Mouse (Mus musculus) embryonic facial prominence, embryonic 13.5 days (tissue): Measurements from ENCODE around the gene Actn3. TPM values are rescaled to one million over a fixed set of nuclear protein-coding genes. Genes with fewer than 3 reads are reported as not detected.
"Not testable (repeated sequence)": the region's sequence is repeated elsewhere in the genome, so short reads cannot be mapped to it uniquely, and the experiment has no call there.

Experiments used
- ATAC-seq: fragments of 200-750 bp; cut with Nextera tagmentation; 2 replicates; pipeline ENCODE4 v1.8.0; 2017; ENCODE audit warnings: low read depth; ENCODE audit not compliant: insufficient number of reproducible peaks, insufficient read depth, low FRiP score, low TSS enrichment
- H3K27ac ChIP-seq: fragments of 300-500 bp; sonication (generic); 2 replicates; pipeline ENCODE4 v1.5.1; 2015; ENCODE audit warnings: moderate library complexity, mild to moderate bottlenecking, inconsistent platforms
- H3K27me3 ChIP-seq: fragments of 300-500 bp; sonication (generic); 2 replicates; pipeline ENCODE4 v1.6.1; 2015; ENCODE audit warnings: mild to moderate bottlenecking, inconsistent platforms
- H3K36me3 ChIP-seq: fragments of 300-500 bp; sonication (generic); 2 replicates; pipeline ENCODE4 v1.6.1; 2015; ENCODE audit warnings: mild to moderate bottlenecking, inconsistent platforms
- H3K4me1 ChIP-seq: fragments of 300-500 bp; sonication (generic); 2 replicates; pipeline ENCODE4 v1.6.1; 2015; ENCODE audit warnings: inconsistent platforms
- H3K4me2 ChIP-seq: fragments of 300-500 bp; sonication (generic); 2 replicates; pipeline ENCODE4 v1.6.1; 2015; ENCODE audit warnings: moderate library complexity, mild to moderate bottlenecking, inconsistent platforms
- H3K4me3 ChIP-seq: fragments of 300-500 bp; sonication (generic); 2 replicates; pipeline ENCODE4 v1.5.1; 2015; ENCODE audit warnings: mild to moderate bottlenecking, inconsistent platforms
- H3K9ac ChIP-seq: fragments of 300-500 bp; sonication (generic); 2 replicates; pipeline ENCODE4 v1.6.1; 2015; ENCODE audit warnings: mild to moderate bottlenecking, inconsistent platforms
- H3K9me3 ChIP-seq: fragments of 300-500 bp; sonication (generic); 2 replicates; pipeline ENCODE4 v1.6.1; 2016; ENCODE audit warnings: inconsistent platforms
- WGBS: fragments of 180-500 bp; shearing (Covaris S2); methylation state at CpG from one replicate; pipeline ENCODE4 v1.1.7; 2015; ENCODE audit warnings: mixed read lengths; 5-methylcytosine and 5-hydroxymethylcytosine counted together
- polyA plus RNA-seq: library from polyadenylated mRNA; unstranded; fragments of >200 nt; fragmentation: Nextera tagmentation; extraction: Ambion mirVana; gene quantifications from 2 replicates; pipeline ENCODE4 v1.2.1, GENCODE M21; 2015

Gene Actn3
- polyA plus RNA-seq, 1 experiment from 2014 or later, result 6.3 TPM

DNA sequence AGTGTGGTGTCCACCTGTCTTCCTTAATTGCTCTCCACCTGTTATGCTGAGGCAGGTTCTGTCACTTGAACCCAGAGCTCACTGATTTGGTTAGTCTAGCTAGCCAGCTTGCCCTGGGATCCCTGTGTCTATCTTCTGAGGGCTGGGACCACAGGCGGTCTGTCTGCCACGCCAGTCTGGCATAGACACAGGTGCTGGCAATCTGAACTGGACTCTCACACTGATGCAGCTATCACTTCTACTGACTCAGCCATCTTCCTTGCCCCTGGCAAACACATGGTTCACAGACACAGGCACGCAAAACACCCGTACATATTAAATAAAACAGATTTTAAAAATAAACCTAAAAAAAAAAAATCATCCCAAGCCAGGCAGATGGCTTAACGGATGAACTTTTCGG lies 40.7 kb downstream of the Actn3 start:
- Histone ChIP-seq H3K4me3 (no peak overlapping the region), H3K9ac (no peak overlapping the region), H3K27ac (no peak overlapping the region), H3K27me3 (peaks cover 27% of the 10 kb centered on the region), H3K36me3 (peaks cover 14% of the 10 kb centered on the region), H3K4me1 (peaks cover 17% of the 10 kb centered on the region), H3K4me2 (no peak overlapping the region), H3K9me3 (no peaks in the 10 kb centered on the region)
- 90% methylated on average over 6 of the region's 6 CpGs for WGBS
- no peak for ATAC-seq

DNA sequence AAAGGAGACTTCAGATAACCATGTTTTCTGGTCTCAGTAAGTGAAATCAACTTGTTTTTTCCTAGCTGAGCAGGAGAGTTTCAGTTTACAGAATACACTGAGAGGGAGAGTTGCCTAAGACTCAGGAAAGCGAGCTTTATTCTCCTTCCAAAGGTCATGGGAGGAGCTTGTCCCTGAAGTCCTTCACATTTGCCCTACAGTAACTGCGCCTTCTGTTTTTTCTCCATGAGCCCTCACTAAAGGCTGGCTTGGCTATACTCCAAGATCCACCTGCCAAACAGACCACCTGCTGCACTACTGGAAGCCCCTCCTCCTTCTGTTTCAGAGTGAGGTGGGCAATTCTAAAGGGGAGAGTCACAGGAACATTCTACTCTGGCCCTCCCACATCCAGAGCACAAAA lies 41.6 kb downstream of the Actn3 start:
- no peak for ATAC-seq
- 71% methylated on average over 2 of the region's 2 CpGs for WGBS

DNA sequence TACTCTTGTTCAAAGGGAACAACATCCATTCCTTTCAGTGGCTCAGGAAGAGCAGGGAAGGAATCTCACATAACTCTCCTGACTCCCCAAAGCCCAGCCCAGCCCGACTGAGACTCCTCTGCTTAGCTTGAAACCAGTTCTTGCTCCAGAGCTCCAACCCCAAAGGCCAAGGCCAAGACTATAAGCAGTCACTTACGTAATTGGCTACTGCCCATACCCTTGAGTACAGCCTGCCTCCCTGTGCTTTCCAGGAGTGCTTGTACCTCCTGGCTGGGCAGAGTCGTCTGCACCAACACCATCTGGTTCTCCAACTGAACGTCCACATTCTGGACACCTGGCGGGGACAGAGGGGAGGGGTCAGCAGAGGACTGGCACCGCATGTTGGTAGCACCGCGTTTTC lies 43.7 kb downstream of the Actn3 start:
- no peak for ATAC-seq
- Histone ChIP-seq H3K4me3 (no peak overlapping the region), H3K9me3 (no peaks in the 10 kb centered on the region), H3K36me3 (peaks cover 35% of the 10 kb centered on the region), H3K27ac (no peak overlapping the region), H3K4me2 (no peak overlapping the region), H3K9ac (no peak overlapping the region), H3K27me3 (no peaks in the 10 kb centered on the region), H3K4me1 (peaks cover 15% of the 10 kb centered on the region)
- 87% methylated on average over 8 of the region's 8 CpGs for whole genome bisulfite sequencing

More for the DNA sequence above, 41.6 kb downstream of the Actn3 start:
- no peaks in the 10 kb centered on the region for H3K9me3 ChIP-seq
- no peak overlapping the region for H3K4me3 ChIP-seq
- H3K4me2 ChIP-seq, result no peak overlapping the region
- H3K27ac ChIP-seq, result no peak overlapping the region
- peaks cover 17% of the 10 kb centered on the region for H3K4me1 ChIP-seq
- no peak overlapping the region for H3K9ac ChIP-seq
- H3K36me3 ChIP-seq, result peaks cover 19% of the 10 kb centered on the region
- peaks cover 18% of the 10 kb centered on the region for H3K27me3 ChIP-seq

DNA sequence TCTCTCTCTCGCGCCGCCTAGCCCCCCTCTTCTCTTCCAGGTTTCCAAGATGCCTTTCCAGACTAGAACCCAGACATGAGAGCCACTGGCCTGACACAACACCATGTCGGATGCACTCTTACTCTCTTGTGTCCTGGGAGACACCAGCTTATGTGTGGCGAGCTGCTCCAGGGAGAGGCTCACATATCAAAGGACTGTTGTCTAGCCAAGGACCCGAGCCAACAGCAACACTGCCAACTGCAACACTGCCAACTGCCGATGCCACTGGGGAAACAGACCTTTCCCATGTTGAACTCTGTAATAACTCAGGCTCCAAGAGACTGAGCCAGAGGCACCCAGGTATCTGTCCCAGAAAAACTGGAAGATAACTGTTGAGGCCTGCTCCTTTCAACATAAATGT lies 48.6 kb downstream of the Actn3 start:
- ATAC-seq, result no peak
- Histone ChIP-seq H3K4me2 (no peak overlapping the region), H3K36me3 (peaks cover 61% of the 10 kb centered on the region), H3K27me3 (no peaks in the 10 kb centered on the region), H3K4me3 (no peak overlapping the region), H3K9me3 (no peaks in the 10 kb centered on the region), H3K27ac (no peak overlapping the region), H3K4me1 (0 out of 2 replicates have a peak, but pooled peaks cover 5% of the 10 kb centered on the region), H3K9ac (no peak overlapping the region)
- WGBS, result 53% methylated on average over 7 of the region's 7 CpGs

- ATAC-seq, result no peak
- Histone ChIP-seq H3K4me3 (no peak overlapping the region), H3K4me1 (0 out of 2 replicates have a peak, but pooled peaks cover 5% of the 10 kb centered on the region), H3K9ac (no peak overlapping the region), H3K9me3 (no peaks in the 10 kb centered on the region), H3K4me2 (no peak overlapping the region; the same call in 1 of the 2 replicates), H3K27ac (no peak overlapping the region; the same call in 1 of the 2 replicates), H3K36me3 (peaks cover 63% of the 10 kb centered on the region), H3K27me3 (no peaks in the 10 kb centered on the region)
- 52% methylated on average over 16 of the region's 16 CpGs for WGBS
Measured at GRCm38 (mm10) chr19:4828444-4829114, 49.1 kb downstream of the Actn3 start.

DNA sequence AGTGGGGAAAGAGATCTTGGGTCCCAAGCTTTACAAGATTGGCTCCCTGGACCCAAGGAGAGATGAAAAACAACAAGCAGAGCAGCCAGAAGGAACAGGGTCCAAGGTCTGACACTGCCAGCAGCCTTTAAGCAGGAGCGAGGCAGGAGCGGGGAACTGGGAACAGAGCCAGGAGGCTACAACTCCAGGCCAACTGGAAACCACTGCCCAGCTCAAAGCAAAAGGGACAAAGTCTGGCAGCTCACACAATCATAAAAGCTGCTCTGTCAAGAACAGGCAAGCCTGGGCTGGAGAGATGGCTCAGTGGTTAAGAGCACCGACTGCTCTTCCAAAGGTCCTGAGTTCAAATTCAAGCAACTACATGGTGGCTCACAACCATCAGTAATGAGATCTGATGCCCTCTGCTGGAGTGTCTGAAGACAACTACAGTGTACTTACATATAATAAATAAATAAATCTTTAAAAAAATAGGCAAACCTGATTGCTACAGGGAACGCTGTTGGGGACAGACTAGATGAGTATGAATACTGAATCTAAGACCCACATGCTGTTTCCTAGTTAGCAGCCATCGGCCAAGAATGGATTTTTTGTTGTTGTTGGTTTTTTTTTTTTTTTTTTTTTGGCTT lies 56.9 kb downstream of the Actn3 start:
- ATAC-seq, result no peak
- H3K4me1 ChIP-seq, result no peaks in the 10 kb centered on the region
- H3K36me3 ChIP-seq, result peaks cover 19% of the 10 kb centered on the region
- no peaks in the 10 kb centered on the region; the same call in 1 of the 2 replicates for H3K9me3 ChIP-seq
- no peak overlapping the region for H3K27ac ChIP-seq
- H3K27me3 ChIP-seq, result no peaks in the 10 kb centered on the region
- H3K4me2 ChIP-seq, result no peak overlapping the region
- no peak overlapping the region for H3K4me3 ChIP-seq
- WGBS, result 84% methylated on average over 5 of the region's 5 CpGs
- H3K9ac ChIP-seq, result no peak overlapping the region

DNA sequence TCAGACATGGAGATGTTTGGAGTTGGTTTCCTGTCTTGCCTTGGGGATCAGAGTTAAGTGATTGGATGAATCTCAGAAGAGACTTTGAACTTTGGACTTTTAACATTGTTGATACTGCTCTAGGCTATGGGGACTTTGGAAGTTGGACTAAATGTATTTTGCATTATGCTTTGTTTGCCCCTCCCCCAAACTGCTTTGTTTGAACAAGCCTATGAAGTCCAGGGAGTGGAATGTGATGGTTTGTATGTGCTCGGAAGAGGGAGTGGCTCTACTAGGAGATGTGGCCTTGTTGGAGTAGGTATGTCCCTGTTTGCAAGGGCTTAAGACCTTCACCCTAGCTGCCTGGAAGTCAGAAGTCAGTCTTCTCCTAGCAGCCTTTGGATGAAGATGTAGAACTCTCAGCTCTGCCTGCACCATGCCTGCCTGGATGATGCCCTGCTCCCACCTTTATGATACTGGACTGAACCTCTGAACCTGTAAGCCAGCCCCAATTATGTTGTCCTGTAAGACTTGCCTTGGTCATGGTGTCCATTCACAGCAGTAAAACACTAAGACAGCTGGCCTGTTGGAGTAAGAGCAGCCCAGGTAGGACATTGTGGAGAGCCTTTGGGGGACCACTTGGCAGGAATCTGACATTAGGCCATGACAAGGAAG lies 60.4 kb downstream of the Actn3 start:
- Histone ChIP-seq H3K36me3 (no peaks in the 10 kb centered on the region), H3K9ac (no peak overlapping the region), H3K4me1 (0 out of 2 replicates have a peak, but pooled peaks cover 2% of the 10 kb centered on the region), H3K4me2 (no peak overlapping the region), H3K9me3 (no peaks in the 10 kb centered on the region; the same call in 1 of the 2 replicates), H3K27me3 (no peaks in the 10 kb centered on the region), H3K4me3 (no peak overlapping the region), H3K27ac (no peak overlapping the region)
- no peak for ATAC-seq
- 63% methylated on average over 1 of the region's 1 CpGs for WGBS

GRCm38 (mm10) chr19:4813015-4813414 lies 64.7 kb downstream of the Actn3 start:
- Histone ChIP-seq H3K9me3 (no peaks in the 10 kb centered on the region; the same call in 1 of the 2 replicates), H3K36me3 (no peaks in the 10 kb centered on the region), H3K27me3 (no peaks in the 10 kb centered on the region), H3K9ac (no peak overlapping the region), H3K4me3 (no peak overlapping the region), H3K4me1 (peaks cover 20% of the 10 kb centered on the region), H3K4me2 (no peak overlapping the region), H3K27ac (no peak overlapping the region)
- ATAC-seq, result no peak
- 80% methylated on average over 6 of the region's 6 CpGs for WGBS

DNA sequence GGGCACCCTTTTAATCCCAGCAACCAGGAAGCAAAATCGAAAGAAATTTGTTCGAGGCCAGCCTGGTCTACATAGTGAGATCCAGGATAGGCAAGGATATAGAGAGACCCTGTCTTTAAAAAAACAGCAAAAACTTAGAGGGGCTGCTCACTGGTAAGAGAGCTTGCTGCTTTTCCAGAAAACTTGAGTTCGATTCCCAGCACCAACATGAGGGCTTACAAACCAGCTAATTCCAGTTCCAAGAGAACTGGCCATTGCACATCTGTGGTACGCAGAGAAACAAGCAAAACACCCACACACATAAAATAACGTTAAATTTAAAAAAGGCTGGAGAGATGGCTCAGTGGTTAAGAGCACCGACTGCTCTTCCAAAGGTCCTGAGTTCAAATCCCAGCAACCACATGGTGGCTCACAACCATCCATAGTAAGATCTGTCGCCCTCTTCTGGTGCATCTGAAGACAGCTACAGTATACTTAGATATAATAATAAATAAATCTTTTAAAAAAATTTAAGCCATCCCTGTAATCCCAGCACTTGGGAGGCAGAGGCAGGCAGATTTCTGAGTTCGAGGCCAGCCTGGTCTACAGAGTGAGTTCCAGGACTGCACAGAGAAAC lies 65.3 kb downstream of the Actn3 start:
- peak overlapping the region; percentile 91 for H3K9ac ChIP-seq
- H3K27ac ChIP-seq, result peak overlapping the region; percentile 96
- not testable (repeated sequence) for H3K27me3 ChIP-seq, H3K9me3 ChIP-seq, ATAC-seq, H3K36me3 ChIP-seq
- peak overlapping the region; percentile 84 for H3K4me3 ChIP-seq
- peak overlapping the region; percentile 56 for H3K4me2 ChIP-seq
- H3K4me1 ChIP-seq, result peaks cover 26% of the 10 kb centered on the region
- 76% methylated on average over 8 of the region's 8 CpGs for WGBS

DNA sequence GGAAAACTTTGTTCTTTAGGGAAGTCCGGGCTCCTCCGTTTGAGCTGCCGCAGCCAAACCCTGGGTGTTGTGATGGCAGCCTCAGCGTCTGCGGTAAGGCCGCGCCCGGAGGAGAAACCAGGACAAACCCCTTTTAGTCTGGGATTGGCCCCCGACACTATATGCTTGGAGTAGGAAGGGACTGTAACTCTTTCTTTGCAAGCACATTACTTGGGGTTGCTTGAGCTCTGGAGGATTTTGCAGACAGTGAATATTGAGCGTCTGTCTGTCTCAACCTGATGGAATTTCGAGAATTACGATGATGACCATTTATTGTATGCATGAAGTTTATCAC lies 65.8 kb downstream of the Actn3 start:
- H3K27me3 ChIP-seq, result no peaks in the 10 kb centered on the region
- H3K9ac ChIP-seq, result peak overlapping the region; percentile 91
- H3K4me2 ChIP-seq, result peak overlapping the region; percentile 56
- ATAC-seq, result peak; percentile 38
- 5% methylated on average over 12 of the region's 12 CpGs for WGBS
- peak overlapping the region; percentile 96 for H3K27ac ChIP-seq
- H3K4me1 ChIP-seq, result peaks cover 26% of the 10 kb centered on the region
- H3K36me3 ChIP-seq, result 0 out of 2 replicates have a peak, but pooled peaks cover 4% of the 10 kb centered on the region
- H3K9me3 ChIP-seq, result no peaks in the 10 kb centered on the region; the same call in 1 of the 2 replicates
- H3K4me3 ChIP-seq, result peak overlapping the region; percentile 84
